Mouse (Mus musculus) CD4-positive helper T cell, adult 2 months (primary cell): ENCODE results near the gene Hes1.

ENCODE experiments used
- DNase-seq: peaks from one replicate; pipeline ENCODE4 v3.0.0-alpha.2; 2012; ENCODE audit warnings: low read depth, missing footprints, low spot score

Hes1 gene

DNA sequence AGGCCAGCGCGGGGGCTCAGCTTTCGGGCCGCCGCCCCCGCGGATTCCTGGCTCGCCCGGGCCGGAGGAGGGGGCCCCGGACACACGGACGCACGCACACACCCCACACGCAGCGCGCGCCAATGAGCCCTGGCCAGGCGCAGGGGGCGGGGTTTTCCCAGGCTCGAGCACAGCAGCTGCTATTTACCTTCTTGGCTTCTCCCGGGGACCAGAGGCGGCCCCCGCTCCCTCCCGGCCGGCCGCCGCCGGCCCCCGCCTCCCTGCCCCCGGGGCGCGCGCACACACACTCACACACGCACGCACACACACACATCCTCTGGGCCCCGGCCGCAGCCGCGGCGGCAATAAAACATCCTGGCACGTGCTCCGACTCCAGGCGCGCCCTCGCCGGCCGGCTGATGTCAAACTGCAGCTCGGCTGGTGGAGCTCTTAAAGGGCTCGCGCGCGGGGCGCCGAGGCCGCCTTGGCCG lies at the start of gene Hes1:
Gene Hes1 (plus strand): TSS at position 401 of the 470 bp plus-strand sequence.
- DNase-seq: peak; percentile 78

DNA sequence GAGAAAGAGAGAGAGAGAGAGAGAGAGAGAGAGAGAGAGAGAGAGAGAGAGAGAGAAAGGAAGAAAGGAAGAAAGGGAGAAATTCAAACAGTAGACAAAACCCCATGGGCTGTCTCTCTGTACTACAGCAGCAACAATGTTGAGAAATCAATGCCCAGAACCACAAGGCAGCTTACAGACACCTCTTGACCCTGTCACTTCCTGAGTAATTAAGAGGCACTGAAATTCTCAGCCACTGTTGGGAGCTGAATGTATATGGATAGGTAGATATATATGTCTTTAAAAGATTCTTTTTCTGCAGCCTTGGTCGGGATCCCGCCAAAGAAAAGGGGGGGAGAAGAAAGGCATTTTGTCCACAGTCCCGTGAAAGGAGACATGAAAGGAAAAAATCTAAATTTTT lies 48.1 kb upstream of the Hes1 start:
- DNase-seq: no peak

- no peak for DNase-seq
Observed at GRCm38 (mm10) chr16:30020124-30020523, 44.1 kb upstream of the Hes1 start.

DNA sequence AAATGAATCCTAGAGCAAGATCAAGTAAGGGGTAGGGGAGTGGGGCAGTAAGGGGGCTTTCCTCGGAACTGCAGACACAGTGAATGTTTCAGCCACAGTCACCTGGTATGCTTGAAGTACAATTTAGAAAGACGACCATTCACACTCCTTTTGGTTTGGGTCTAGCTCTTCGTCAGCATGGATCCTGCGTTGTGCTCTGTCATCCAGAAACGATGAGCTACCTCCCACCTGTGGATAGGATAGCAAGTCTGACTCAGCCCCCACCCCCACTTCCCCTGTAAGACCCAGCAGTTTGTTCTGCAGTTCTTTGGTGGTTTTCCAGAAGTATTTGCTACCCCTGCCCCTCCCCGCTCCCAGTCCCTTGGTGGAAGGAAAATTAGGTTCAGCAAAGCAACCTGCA lies 41.8 kb upstream of the Hes1 start:
- DNase-seq: no peak

DNA sequence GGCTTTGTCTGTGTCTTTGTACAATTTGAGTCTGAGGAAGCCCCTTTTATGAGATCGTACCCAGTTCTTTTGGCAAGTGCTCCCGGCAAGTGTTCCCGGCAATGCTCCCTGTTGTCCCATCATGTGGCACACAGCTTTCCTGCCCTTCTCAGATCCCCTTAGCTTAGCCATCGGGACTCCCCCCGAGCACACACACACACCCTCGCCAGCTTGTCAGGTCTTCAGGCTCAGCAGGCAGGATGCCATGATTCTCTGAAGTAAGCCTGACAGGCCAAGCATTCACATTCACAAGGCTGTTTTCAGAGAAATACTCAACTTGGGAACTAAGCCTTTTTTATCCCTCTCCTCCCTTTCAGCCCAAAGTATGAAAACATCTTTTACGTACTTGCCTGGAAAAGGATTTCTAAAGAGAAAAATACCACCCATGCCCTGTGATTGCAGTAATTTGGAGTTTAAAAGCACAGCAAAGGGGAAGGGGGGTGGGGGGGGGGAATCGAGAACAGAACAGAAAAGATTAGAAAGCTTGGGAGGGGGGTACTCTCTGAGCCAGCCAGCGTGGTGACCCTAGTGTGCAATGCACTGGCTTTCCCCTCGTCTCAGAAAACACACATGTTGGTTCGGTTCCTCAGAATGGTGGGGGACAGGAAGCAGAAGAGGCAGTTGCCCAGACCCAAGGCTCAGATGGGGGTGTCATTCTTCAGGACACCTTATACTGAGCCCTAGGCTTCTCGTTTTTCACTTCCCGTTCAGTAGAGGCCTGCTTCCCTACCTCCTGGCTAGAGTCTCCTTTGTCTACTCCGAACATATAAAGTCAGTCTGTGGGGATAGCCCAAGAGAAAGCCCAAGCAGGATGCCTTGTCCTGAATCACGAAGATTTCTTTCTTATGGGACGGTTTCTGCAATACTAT lies 41.0 kb upstream of the Hes1 start:
- DNase-seq: no peak

DNA sequence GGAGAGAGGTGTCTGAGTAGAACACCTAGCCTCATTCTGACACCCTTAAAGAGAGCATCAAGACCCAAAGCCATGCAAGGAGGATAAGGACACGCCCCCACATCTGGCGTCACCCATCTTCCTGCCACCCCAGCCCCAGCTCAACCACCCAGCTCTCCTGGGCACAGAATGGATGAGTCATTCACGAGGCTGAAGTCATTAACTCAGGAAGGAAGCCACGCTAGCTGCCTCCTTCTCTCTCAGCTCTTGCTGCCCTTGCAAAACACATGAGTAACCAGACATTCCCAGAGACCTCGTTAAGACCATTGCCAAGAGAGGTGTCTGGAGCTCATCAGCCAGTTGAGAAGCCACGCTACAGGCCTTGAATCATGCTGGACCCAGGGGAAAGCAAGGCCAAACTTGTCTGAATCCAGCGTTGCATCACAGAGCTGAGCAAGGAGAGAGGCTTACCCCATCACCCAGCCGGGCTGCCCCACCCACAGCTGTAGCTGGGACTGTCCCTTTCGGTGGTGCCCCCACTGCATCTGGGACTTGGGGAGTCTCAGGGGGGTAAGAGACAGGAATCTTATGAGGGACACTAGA lies 39.4 kb upstream of the Hes1 start:
- DNase-seq: peak; percentile 57

DNA sequence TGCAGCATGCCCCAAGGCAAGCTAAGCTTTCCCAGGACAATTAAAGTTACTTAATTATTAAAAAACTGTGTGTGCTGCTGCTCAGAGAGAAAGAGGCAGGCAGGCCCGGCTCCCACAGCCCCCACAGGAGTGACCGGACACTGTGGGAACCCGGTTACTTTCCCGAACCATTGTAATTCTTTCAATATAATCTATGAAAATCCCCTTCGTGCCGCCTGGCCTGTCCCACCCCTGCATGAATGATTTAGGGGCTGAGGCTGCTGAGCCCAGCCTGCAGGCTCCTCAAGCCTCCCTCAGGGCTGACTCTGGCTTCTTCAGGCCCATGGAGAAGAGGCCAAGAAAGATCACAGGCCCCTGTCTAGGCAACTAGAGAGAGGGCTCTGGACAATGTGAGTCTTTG lies 36.0 kb upstream of the Hes1 start:
- no peak for DNase-seq

DNA sequence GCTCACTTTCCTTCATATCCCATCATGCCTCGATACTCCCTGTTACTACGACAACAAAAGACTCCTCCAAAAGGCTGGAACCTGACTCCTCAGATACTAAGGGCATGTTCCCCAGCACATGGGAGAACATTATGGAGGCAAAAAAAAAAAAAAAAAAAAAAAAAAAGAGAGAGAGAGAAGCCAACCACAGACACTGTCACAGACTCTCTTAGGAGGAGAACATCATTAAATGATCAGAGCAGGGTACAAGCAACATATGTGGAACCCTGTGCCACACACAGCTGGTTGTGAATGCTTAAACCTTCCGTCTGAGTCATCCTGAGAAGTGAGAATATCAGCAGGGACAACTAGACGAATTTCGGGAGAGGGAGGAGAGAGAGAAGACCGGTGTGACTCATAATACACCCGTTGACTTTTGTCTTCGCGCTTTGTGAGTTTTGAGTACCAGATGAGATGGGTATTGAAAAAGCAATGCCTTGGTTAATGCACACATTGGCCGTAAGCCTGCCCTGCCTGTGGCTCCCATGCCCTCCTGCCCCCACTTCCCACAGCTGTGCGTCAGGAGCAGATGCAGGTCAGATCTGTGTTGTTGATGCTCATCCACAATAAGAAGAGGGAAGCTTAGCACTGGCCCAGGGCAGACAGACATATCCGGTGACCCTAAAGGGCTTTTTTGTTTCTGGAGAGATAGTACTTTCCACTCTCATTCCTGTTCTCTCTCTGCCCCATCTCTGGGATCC lies 34.8 kb upstream of the Hes1 start:
- no peak for DNase-seq

GRCm38 (mm10) chr16:30032326-30032904 lies 31.8 kb upstream of the Hes1 start:
- no peak for DNase-seq

DNA sequence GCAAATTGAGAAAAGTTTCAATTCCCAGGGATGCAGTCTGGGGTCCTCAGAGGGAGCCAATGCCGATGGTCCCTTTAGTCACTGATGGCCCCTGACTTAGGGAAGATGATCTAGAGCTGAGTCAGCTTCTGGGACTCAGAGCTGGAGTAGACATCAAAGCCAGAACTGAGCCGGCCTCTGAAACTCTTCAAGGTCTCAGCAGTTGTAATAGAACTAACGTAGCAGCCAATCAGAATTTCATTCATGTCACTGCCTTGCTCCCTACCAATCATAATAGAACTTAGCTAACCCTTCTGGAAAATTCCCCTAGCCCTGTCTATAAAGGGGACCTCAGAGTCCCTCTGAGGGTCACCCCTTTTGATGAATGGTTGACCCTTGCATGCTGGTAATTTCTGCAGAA lies 30.8 kb upstream of the Hes1 start:
- DNase-seq: no peak

DNA sequence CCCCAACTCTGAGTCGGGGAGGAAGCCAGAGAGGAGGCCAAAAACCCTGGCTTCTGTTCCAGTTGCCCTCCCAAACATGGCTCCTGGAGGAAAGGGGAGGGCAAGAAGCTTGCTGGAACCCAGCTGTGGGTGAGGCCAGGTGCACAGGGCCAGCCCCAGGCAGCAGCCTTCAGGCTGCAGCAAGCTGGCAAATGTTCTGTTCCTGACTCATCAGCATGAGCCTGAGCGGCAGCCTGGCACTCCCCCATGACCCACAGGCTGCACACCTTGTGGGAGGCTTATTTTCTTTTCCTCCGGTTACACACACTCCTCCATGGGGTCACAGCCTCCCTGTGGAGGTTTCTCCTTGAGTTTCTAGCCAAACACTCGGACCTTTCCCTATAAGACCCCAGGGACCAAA lies 30.2 kb upstream of the Hes1 start:
- DNase-seq: no peak

DNA sequence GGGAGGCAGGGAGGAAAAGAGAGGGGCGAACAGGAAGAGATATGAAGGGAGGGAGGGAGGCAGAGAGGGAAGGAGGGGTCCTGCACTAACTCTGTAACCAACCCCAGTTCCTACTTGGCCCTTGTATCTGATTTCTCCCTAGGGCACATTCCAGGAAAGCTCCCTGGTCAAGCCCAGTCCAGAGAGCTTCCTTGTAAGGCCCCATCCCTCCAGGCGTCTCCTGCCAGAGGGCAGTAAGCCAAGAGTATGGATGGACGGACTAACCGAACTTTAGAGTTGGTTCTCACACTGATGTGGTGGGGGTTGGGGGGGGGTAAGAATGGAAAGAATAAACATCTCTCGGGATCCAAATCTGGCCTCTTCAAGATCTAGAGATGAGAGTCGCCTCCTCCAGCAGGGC lies 29.7 kb upstream of the Hes1 start:
- DNase-seq: no peak

DNA sequence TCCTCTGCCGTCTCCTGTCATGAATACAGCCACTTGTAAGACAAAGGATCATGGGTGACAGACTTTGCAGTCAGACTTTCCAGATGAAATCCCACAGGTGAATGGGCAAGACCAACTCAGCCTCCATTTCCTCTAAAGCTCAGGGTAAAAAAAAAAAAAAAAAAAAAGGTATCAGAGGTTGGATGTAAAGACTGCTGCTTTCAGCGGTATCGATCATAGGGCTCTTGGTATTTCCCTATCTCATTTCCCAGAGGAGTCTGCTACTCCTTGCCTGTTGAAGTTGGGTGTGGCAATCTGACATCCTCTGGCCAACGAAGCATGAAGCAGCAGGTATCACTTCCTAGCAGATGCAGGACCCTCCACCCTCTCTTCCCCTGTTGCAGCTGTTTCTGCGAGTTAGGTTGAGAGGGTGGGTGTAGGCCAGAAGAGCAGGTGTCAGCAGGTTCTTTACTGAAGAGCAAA lies 29.2 kb upstream of the Hes1 start:
- no peak for DNase-seq

DNA sequence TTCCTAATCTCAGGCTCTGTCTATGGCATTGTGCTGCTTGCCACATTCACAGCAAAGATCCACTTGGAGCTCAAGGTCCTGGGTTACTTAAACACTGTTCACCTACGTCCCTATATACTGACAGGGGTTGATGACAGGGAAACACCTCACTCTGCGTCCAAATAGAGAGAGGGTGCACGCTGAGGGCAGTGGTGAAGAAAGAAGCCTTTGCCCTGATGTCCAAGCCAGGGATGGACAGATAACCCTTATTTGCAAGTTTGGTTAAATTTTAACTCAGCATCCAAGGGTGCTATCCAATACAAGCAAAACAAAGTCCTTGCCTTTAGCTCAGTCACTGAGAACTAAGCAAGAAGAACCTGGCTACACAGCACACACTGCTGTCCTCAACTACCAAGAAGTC lies 28.1 kb upstream of the Hes1 start:
- no peak for DNase-seq

- DNase-seq: peak; percentile 30
Observed at GRCm38 (mm10) chr16:30038663-30039593, 25.3 kb upstream of the Hes1 start.

GRCm38 (mm10) chr16:30039841-30040240 lies 24.3 kb upstream of the Hes1 start:
- no peak for DNase-seq

DNA sequence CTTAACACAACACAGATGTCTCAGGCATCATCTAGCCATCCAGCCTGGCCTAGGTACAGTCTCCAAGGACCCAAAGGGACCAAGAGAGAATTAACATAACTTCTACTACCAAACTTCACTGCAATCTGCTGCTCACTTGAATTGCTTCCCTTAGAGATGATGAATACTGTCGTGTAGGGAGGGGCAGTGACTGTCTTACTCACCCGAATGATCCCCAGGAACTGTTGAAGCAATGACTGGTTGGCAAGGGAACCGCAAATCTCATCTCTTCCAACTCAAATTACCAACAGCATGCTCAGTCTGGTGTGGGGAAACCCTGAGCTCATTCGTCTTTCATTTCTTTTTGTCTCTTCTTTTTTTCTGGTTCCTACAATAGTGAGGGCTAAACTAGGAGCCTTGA lies 21.3 kb upstream of the Hes1 start:
- DNase-seq: no peak

DNA sequence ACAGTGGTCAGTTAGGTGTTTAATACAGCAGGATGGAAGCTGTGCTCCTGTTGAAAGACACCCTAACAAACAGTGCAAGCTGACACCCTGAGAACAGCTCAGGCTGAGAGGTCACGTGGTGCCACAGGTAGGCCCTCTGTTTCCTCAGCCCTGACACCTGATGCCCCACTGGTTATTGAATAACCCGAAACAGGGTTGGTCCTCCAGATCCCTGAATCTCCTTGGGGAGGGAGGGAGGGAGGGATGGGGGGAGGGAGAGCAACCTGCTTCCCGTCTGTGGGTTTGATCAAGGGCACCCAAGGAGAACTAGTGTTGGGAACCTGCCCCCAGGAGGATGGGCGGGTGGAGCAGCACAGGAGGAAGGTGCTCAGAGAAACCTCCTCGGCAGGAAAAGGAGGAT lies 18.6 kb upstream of the Hes1 start:
- DNase-seq: no peak

- no peak for DNase-seq
Observed at GRCm38 (mm10) chr16:30047010-30047409, 17.2 kb upstream of the Hes1 start.

GRCm38 (mm10) chr16:30047421-30047831 lies 16.8 kb upstream of the Hes1 start:
- no peak for DNase-seq
